Mouse (Mus musculus) right cerebral cortex, postnatal 10 days (tissue): ENCODE measurements at regions not wholly inside any gene's neighbourhood (a gene's known extent, or its start where the extent isn't known, plus 50 kb on each side); places are given as distances from the start of the nearest gene placed in this dataset.

Experiments
- DNase-seq, 2 experiments: peaks; one replicate each; pipeline ENCODE4 v3.0.0; 2021; ENCODE audit warnings: low spot score in 2 of 2

- peak; percentile 46 for DNase-seq
Measured at GRCm38 (mm10) chr11:44229996-44230395, 169.9 kb upstream of the Il12b start.

DNA sequence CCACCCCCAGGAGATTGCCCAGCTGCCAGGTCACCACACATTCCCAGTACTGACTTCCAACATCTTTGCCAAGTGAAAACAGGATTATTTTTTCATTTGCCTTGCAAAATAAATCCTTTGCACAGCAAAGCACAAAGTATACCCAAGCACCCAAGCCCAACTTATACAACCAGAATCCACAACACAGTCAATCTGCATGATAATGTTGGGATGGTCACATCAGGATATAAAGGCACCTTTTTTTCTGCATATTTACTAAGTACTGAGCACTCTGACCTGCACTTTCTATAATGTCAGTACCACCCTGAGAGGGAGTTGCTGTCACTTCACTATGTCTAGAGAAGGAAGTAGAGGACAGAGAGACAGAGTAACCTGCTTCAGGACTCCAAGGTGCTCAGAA is 164.4 kb upstream of the Il12b start:
- no peak for DNase-seq

- no peak for DNase-seq
Measured at GRCm38 (mm10) chr11:44238051-44238450, 161.8 kb upstream of the Il12b start.

DNA sequence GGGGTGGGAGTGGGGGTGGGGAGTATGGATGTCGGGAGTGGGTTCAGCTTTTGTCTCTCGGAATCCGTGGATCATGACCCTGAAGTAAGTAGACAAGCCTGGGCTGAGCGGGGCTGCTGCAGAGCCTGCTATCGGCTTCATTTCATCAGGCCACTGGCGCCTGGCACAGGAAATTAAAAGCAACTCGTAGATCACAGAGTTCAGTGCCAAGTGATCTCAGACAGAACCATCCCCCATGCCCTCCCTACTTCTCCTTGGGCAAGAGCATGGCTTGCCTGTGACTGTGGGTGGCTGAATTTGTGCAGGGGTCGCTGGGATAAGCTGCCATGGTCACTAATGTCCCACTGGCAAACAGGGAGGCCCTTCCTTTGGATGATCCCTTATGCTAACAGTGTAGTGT is 161.3 kb upstream of the Il12b start:
- DNase-seq = no peak

DNA sequence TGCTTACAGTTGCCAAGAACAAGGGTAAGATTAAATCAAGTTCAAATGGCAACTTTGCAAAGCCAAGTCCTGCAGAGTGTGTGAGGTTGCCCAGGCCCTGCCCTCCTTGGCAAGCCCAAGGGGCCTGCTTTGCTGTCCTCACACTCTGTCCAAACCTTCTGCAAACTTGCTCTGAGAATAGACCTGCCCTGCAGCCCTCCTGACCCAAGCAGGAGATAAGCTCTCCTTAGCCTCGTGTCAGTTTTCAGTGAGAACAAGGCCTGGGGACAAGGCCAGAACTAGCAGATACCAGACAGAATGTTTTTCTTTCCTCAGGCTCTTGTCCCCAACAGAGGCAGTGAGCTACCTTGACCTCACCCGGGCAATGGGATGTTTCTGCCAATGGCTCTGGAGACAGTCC is 156.7 kb upstream of the Il12b start:
- no peak for DNase-seq

DNA sequence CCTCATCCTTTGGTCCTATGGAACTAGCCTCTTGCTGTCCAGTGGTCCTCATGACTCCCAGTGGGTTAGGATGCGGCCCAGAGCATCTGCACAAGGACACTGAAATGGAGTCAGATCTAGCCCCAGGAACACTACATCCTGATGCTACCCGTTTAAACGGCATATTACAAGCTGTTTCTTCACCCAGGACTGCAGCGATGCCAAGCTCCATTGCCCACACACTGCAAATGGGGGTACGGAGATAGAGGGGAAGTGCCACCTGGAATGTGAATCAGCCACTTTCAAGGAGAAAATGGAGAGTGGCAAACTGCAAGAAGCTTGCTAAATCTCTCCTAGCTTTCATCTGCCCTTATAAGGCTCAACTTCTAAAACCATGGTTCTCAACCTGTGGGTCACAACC is 148.0 kb upstream of the Il12b start:
- no peak for DNase-seq

- DNase-seq = no peak
Measured at GRCm38 (mm10) chr11:44260376-44261111, 139.3 kb upstream of the Il12b start.

DNA sequence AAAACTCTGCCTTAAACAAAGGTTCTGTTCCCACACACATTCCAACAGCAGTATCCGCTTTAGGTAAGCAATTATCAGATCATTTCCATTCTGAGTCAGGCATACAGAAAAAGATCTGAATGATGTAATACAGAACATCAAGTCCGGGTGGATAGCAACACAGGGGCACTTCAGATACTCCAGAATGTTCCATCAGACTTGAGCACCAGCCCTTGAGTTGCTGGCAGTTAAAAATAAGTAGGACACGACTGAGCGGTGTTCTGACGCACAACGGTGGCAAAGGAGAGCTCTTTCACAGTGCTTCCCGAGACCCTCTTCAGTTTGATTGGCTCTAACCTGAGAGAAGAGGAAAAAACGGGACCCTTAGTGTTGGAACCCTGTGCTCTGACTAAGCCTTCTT is 138.2 kb upstream of the Il12b start:
- DNase-seq = no peak

DNA sequence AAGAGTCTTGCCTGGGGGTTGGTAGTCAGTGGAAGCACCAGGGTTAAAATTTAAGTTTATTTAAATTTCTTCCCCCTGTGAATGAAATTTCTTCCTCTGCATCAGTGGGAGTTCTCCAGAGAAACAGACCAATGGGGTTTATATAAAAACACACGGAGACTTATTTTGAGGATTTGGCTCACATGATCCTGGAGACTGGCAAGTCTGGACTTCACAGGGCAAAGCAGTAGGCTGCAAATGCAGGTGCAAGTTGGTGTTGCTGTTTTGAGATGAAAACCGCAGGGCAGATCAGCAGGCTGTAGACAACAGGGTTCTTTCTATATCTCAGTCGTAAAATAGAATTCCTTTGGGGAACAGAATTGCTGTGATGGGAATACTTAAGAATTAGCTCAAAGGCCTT is 137.3 kb upstream of the Il12b start:
- DNase-seq = no peak

- no peak for DNase-seq
Measured at GRCm38 (mm10) chr11:44272268-44272667, 127.6 kb upstream of the Il12b start.

DNA sequence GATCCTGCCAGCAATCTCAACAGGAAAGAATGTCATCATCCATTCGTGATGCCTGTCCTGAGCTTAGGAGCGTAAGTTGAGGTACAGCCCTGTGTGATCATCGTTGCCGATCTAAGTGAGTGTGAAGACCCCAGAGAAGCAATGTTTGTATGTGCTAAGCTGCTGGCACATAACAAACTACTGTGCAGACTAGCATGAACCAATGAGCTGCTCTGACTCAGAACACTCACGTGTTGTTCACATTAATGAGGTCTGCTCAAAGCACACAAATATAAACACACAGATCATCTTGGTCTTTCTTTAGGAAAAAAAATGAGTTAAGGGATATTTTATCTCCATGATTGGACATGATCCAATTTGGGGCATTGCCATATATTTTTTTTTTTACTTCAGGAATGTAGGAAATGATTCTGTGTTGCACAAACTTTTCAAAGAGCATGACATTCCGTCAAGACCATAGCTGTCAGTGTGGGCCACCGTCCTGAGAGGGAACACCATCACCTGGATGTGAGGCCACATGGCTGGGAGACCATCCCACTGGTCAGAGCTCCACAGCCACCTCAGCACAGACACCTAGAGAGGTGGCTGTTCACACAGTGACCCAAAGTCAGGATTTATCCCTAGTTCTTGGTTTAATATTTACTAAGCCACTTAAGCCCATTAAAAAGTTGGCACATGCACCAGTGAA is 121.2 kb upstream of the Il12b start:
- DNase-seq = no peak

DNA sequence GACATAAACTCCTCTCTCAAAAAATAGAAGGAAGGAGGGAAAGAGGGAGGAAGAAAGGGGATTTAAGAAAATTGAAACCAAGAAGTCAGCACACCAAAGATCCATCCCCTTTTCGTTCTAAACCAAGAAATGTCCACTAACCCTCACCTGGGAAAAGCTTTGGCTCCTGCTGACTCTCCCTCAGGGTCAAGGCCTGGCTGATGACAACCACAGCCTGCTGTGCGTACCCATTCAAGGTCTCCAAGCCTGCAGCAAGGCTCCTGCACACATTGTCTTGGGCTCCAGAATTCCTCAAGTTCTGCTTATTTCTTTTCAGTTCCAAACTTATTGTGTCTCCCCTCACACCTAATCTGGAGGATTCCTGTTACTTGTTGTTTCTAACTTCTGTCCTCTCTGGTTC is 113.9 kb upstream of the Il12b start:
- DNase-seq = no peak

GRCm38 (mm10) chr11:44288825-44289224 is 111.0 kb upstream of the Il12b start:
- no peak for DNase-seq

DNA sequence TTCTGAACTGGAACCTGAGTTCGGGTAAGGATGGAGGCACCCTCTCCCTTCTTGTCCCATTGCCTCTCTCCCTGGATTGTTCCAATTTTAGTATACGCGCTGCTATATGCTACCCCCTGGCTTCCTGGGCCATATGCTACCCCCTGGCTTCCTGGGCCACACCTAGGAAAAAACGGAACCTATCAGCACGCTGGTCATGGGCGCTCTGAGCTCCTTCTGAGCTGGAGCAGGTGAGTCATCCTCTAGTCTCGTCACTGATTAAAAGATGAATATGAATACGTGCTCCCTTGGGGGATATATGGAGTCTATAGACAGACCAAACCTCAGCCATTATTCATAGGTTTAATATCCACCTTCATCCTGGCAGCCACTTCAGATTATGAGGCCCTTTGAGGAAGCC is 96.1 kb upstream of the Il12b start:
- no peak for DNase-seq

- DNase-seq = no peak
Measured at GRCm38 (mm10) chr11:44316061-44316460, 83.8 kb upstream of the Il12b start.

DNA sequence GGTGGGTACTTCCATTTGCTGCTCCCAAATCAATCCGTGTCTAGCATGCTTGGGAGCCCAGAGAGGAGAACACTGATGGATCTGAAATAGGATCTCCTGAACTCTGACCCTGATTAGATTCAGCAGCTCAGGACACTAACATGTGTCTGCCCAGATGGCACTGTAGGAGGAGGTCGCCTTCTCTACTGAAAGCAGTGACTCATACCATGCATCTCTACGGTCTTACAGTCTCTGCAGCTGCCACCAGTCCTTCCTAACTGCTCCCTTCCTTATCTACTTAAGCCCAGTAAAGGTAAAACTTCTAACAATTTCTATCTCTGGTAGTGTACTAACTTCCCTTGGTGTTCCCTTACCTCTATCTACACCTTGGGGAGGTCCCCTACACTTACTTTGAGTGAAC is 80.7 kb upstream of the Il12b start:
- DNase-seq = no peak

DNA sequence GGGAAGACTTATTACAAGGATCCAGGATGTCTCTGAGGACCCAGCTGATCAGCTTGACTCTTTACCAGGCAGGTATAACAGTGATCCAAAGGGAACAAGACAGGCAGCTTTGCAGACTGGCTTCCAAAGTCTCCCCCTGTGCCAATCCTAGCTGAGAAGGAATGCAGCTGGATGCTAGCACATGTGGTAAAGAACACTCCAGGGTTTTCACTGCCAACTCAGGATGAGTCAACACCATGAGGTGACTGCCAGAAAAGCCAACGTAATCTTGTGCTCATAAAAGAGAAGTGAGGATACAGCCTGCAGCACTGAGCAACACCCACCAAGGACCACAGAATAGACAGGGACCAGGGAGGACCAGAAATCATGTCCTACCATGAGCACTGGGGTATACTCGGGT is 76.5 kb upstream of the Il12b start:
- DNase-seq = peak in 1 of 2 experiments; percentile 27

- no peak for DNase-seq
Measured at GRCm38 (mm10) chr11:44325066-44325465, 74.8 kb upstream of the Il12b start.

DNA sequence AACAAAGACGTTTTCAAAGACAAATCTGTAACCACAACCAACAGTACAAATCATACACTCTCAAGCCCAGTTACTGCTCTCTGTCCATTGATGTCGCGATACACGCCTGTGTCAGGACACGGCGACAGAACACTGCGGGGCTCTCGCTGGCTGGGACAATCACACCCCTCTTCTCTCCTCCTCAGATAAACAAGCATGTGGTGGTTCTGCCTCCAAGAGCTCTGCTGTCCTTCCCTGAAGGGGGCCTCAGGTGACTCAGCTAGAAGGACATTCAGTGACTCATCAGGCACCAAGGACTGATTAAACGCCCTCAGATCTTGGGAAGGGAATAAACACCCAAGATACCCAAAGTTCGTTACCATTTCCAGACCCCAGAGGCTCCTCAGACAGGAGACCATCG is 74.3 kb upstream of the Il12b start:
- DNase-seq = no peak

- DNase-seq = no peak
Measured at GRCm38 (mm10) chr11:44329503-44329902, 70.4 kb upstream of the Il12b start.

DNA sequence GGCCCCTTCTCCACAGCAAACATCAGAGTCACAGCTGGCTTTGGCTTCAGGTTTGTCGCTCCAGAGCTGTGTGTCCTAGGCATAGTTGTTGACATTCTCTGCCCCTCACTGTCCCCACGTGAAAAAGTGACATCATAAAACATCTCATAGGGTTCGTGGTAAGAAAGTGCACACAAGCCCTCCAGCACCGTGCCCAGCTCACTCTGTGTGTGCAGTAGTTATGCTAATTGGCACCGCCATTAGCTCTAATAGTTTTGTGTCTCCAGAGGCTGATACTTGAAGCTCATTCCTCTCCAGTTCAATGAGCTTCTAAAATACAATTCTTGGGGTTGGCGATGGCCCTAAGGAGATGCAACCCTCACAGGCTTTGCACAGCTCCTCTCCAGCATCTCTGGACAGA is 69.4 kb upstream of the Il12b start:
- no peak for DNase-seq

- DNase-seq = peak; percentile 78 to 86
Measured at GRCm38 (mm10) chr11:44330851-44331773, 68.8 kb upstream of the Il12b start.

DNA sequence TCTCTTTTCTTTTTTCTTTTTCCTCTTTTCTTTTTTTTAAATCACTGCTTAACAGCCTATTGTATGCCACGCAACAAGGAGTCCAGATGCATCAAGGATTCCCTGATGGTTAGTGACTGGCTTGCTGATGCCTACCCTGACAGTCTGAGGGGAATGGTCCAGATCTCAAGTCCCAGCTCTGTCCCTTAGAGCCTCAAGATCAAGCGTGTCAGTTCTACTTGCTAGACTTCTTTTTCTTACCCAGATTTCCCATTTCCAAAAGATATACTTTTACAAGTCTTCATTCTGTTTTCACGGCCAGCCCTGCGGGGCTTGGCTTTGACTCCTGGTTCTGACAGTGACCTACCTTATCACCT is 68.1 kb upstream of the Il12b start:
- DNase-seq = no peak
